ENCODE assay signal across 10 mouse cellular contexts in the genomic region with DNA sequence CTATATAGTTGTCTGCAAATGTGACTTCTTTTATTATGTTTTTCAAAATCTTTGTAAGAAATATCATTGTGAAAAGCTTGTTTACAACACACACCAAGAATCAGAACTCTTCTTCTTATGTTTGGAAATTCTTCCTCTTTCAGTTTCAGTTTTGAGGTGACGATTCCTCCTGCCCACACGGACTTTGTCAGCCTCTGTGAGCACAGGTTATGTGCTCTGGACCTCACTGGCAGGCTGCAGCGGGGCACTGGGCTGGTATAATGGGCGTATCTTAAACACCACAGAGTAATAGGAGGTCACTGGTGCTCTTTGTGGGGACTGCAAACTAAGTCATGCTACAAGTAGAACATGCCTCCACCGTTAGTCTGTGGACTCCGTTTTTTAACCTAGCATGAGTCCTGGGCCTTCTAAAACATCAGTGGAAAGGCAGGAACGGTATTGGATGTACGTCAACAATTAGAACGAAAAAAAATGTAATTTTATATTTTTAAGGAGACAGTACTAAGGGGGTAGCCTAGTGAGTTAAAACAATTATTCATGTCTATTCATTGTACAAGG. TPM values are rescaled to one million over a fixed set of nuclear protein-coding genes. Genes with fewer than 3 reads are reported as not detected.
A peak's percentile ranks its signal among the peaks of the same experiment; 100 is the strongest.
DNase-seq lines count a peak whose midpoint lies in the region; ATAC-seq and TF ChIP-seq lines count a peak whose summit lies in the region.
"Had no signal": no experiment of that assay in that cellular context is flagged by ENCODE, and none has a peak within 500 bp of the region (broad histone marks: within the 10 kb centered on the region; RNA-seq: fewer than 3 reads in every experiment).

No protein-coding gene starts in this region.

- ATAC-seq in intestine, postnatal 0 days: peak; percentile 49; the same call in 1 of the 2 replicates
- no peak for ATAC-seq in midbrain, embryonic 15.5 days (replicated peaks)

- H3K4me3 ChIP-seq in liver, adult 2 months (ENCODE audit: insufficient read depth, low read depth, low read length): peak overlapping the region; percentile 37
- H3K4me3 ChIP-seq in MEL (ENCODE audit: control insufficient read depth in 1 of 2, insufficient read depth in 1 of 2, low read depth in 2 of 2, low read length in 2 of 2): peak overlapping the region; percentile 89 to 93
- no peak overlapping the region for H3K4me3 ChIP-seq in intestine, postnatal 0 days (ENCODE audit: low read depth, low read length)
- no peak overlapping the region for H3K4me3 ChIP-seq in midbrain, embryonic 15.5 days
- H3K4me3 ChIP-seq: hindbrain, embryonic 15.5 days; lung, embryonic 15.5 days had no signal

- peak; percentile 89 for DNase-seq in liver, adult 2 months (ENCODE audit: extremely low read depth, low read depth, low spot score)
- no peak for DNase-seq in liver
- DNase-seq in MEL (ENCODE audit: low read depth, low spot score): peak; percentile 65
- DNase-seq in splenic B cell, adult 2 months (ENCODE audit: low read depth, low spot score): peak; percentile 75
- no peak for DNase-seq in cerebellum, adult 11-12 months
- DNase-seq in heart, adult 9 months (ENCODE audit: low spot score in 2 of 2): no peak

- H3K79me2 ChIP-seq in liver, adult 2 months (ENCODE audit: control insufficient read depth, insufficient read depth, low read length): peaks cover 8% of the 10 kb centered on the region; the same call in 1 of the 2 replicates
- peaks cover 1% of the 10 kb centered on the region; the same call in 1 of the 2 replicates for H3K79me2 ChIP-seq in MEL (ENCODE audit: control insufficient read depth, insufficient read depth, low read length, poor library complexity)

- no peak overlapping the region for H3K27ac ChIP-seq in liver, adult 2 months (replicated peaks; ENCODE audit: insufficient read depth, low read depth, low read length)
- peak overlapping the region; percentile 55 for H3K27ac ChIP-seq in MEL (ENCODE audit: control insufficient read depth, low read depth, low read length)
- no peak overlapping the region for H3K27ac ChIP-seq in intestine, postnatal 0 days (ENCODE audit: low read depth, low read length)
- no peak overlapping the region for H3K27ac ChIP-seq in midbrain, embryonic 15.5 days
- H3K27ac ChIP-seq: hindbrain, embryonic 15.5 days; lung, embryonic 15.5 days had no signal

- TF ChIP-seq RAD21 in MEL (IDR thresholded peaks at IDR 0.05; ENCODE audit: low read depth, low read length): no peak

- no peaks in the 10 kb centered on the region for H3K27me3 ChIP-seq in liver, adult 2 months (ENCODE audit: control insufficient read depth, insufficient read depth, low read length)
- H3K27me3 ChIP-seq in MEL (ENCODE audit: control insufficient read depth in 1 of 2, insufficient read depth in 2 of 2, low read length in 2 of 2): no peaks in the 10 kb centered on the region
- H3K27me3 ChIP-seq in intestine, postnatal 0 days (replicated peaks; ENCODE audit: control insufficient read depth, insufficient read depth, low read length): no peaks in the 10 kb centered on the region
- no peaks in the 10 kb centered on the region for H3K27me3 ChIP-seq in splenic B cell, adult 2 months (ENCODE audit: control insufficient read depth, insufficient read depth, low read length, poor library complexity, severe bottlenecking)
- H3K27me3 ChIP-seq in midbrain, embryonic 15.5 days (replicated peaks): no peaks in the 10 kb centered on the region
- H3K27me3 ChIP-seq: hindbrain, embryonic 15.5 days; lung, embryonic 15.5 days had no signal

- H3K36me3 ChIP-seq in liver, adult 2 months (ENCODE audit: control insufficient read depth, insufficient read depth, low read length): peaks cover 26% of the 10 kb centered on the region
- H3K36me3 ChIP-seq in MEL (ENCODE audit: control insufficient read depth in 1 of 2, insufficient read depth in 2 of 2, low read length in 2 of 2): peaks cover 0 to 2% of the 10 kb centered on the region in 2 experiments; a peak in 2 of 4 replicates
- no peaks in the 10 kb centered on the region for H3K36me3 ChIP-seq in intestine, postnatal 0 days (ENCODE audit: control insufficient read depth, insufficient read depth)
- H3K36me3 ChIP-seq in splenic B cell, adult 2 months (ENCODE audit: control insufficient read depth, insufficient read depth, low read length, poor library complexity, severe bottlenecking): peaks cover 16% of the 10 kb centered on the region
- H3K36me3 ChIP-seq in midbrain, embryonic 15.5 days (replicated peaks): no peaks in the 10 kb centered on the region
- H3K36me3 ChIP-seq: lung, embryonic 15.5 days had no signal

- TF ChIP-seq EP300 in MEL (IDR thresholded peaks at IDR 0.05; ENCODE audit: low read depth in 1 of 2, low read length in 2 of 2): no peak

- no peak for TF ChIP-seq POLR2A in liver, adult 2 months (IDR thresholded peaks at IDR 0.05; ENCODE audit: extremely low read depth, insufficient read depth, low read length)
- TF ChIP-seq POLR2A in MEL (IDR thresholded peaks at IDR 0.05; ENCODE audit: control insufficient read depth in 1 of 2, insufficient read depth in 1 of 2, low read depth in 1 of 2, low read length in 2 of 2, poor library complexity in 1 of 2): no peak

- 37% methylated on average over 9 of the region's 9 CpGs for WGBS in liver, adult 2 months
- WGBS in intestine, postnatal 0 days: 62% methylated on average over 9 of the region's 9 CpGs
- 90% methylated on average over 9 of the region's 9 CpGs for WGBS in midbrain, embryonic 15.5 days

- H3K9ac ChIP-seq in liver, adult 2 months (ENCODE audit: low read depth, low read length): peak overlapping the region; percentile 3; the same call in 1 of the 2 replicates
- peak overlapping the region; percentile 85 for H3K9ac ChIP-seq in MEL (ENCODE audit: control insufficient read depth, low read depth, low read length, poor library complexity, severe bottlenecking)
- no peak overlapping the region for H3K9ac ChIP-seq in intestine, postnatal 0 days (ENCODE audit: low read depth, low read length)
- no peak overlapping the region for H3K9ac ChIP-seq in midbrain, embryonic 15.5 days
- H3K9ac ChIP-seq: hindbrain, embryonic 15.5 days; lung, embryonic 15.5 days had no signal

- H3K4me1 ChIP-seq in liver, adult 2 months (ENCODE audit: control insufficient read depth, insufficient read depth, low read length): peaks cover 8% of the 10 kb centered on the region
- 0 out of 4 replicates have a peak, but pooled peaks cover 0 to 2% of the 10 kb centered on the region in 2 experiments for H3K4me1 ChIP-seq in MEL (ENCODE audit: control insufficient read depth in 1 of 2, insufficient read depth in 2 of 2, low read length in 2 of 2)
- no peaks in the 10 kb centered on the region for H3K4me1 ChIP-seq in intestine, postnatal 0 days (replicated peaks; ENCODE audit: control insufficient read depth, insufficient read depth, low read length)
- no peaks in the 10 kb centered on the region for H3K4me1 ChIP-seq in midbrain, embryonic 15.5 days
- H3K4me1 ChIP-seq: hindbrain, embryonic 15.5 days; lung, embryonic 15.5 days had no signal

- no peaks in the 10 kb centered on the region for H3K9me3 ChIP-seq in MEL (replicated peaks; ENCODE audit: insufficient read depth, low read length)
- no peaks in the 10 kb centered on the region for H3K9me3 ChIP-seq in intestine, postnatal 0 days (ENCODE audit: control insufficient read depth)
- no peaks in the 10 kb centered on the region for H3K9me3 ChIP-seq in midbrain, embryonic 15.5 days
- H3K9me3 ChIP-seq: hindbrain, embryonic 15.5 days; lung, embryonic 15.5 days had no signal

- peak overlapping the region; percentile 33; the same call in 1 of the 2 replicates for H3K4me2 ChIP-seq in intestine, postnatal 0 days (replicated peaks; ENCODE audit: low read depth)
- H3K4me2 ChIP-seq in midbrain, embryonic 15.5 days: no peak overlapping the region
- H3K4me2 ChIP-seq: hindbrain, embryonic 15.5 days; lung, embryonic 15.5 days had no signal

- TF ChIP-seq CTCF in liver, adult 2 months (IDR thresholded peaks at IDR 0.05; ENCODE audit: low read depth, low read length): no peak
- TF ChIP-seq CTCF in MEL (IDR thresholded peaks at IDR 0.05 in 2 of 3, conservative IDR thresholded peaks at IDR 0.05 in 1 of 3; ENCODE audit: control insufficient read depth in 1 of 3, insufficient read depth in 1 of 3, low read depth in 2 of 3, low read length in 3 of 3, poor library complexity in 1 of 3, severe bottlenecking in 1 of 3): no peak
- no peak for TF ChIP-seq CTCF in intestine, postnatal 0 days (IDR thresholded peaks at IDR 0.05; ENCODE audit: low read depth)

TF ChIP-seq in MEL, 35 proteins besides CTCF, POLR2A, EP300 and RAD21 (continues in another document):
- TF ChIP-seq MAX (IDR thresholded peaks at IDR 0.05; ENCODE audit: low read length) (peak; percentile 26; the same call in 1 of the 2 replicates), SIN3A (IDR thresholded peaks at IDR 0.05; ENCODE audit: low read length) (peak; percentile 58), RCOR1 (IDR thresholded peaks at IDR 0.05; ENCODE audit: low read depth, low read length) (no peak), ETS1 (IDR thresholded peaks at IDR 0.05; ENCODE audit: low read depth, low read length) (peak; percentile 46), SMC3 (IDR thresholded peaks at IDR 0.05; ENCODE audit: low read depth, low read length) (no peak), NRF1 (IDR thresholded peaks at IDR 0.05; ENCODE audit: insufficient read depth, low read depth, low read length, poor library complexity, severe bottlenecking) (no peak), MYC (IDR thresholded peaks at IDR 0.05; ENCODE audit: low read depth, low read length) (0 out of 2 replicates have a peak, but pooled peaks have one; percentile 35), TBP (IDR thresholded peaks at IDR 0.05; ENCODE audit: low read depth, low read length) (no peak), MAFK (IDR thresholded peaks at IDR 0.05; ENCODE audit: borderline replicate concordance, low read depth, low read length) (no peak), MXI1 (IDR thresholded peaks at IDR 0.05; ENCODE audit: low read depth, low read length) (peak; percentile 50)

RNA-seq across cellular contexts. Expression of a gene that starts 9.4 kb away (rescaled TPM):
- 28.9 and 36.0 TPM in 2 replicates for total RNA-seq in liver, adult 2 months (2014; rRNA removed)
- 12.7 and 13.2 TPM in 2 replicates for polyA plus RNA-seq in liver, adult 2 months (2012; rRNA removed)
- 3.1 and 4.2 TPM in 2 replicates for total RNA-seq in MEL (2012; rRNA removed)
- 1 to 10 TPM in 1 of 2 experiments, not detected in 1; 5.8 TPM for polyA plus RNA-seq in MEL (2012; ENCODE audit: insufficient read depth in 1 of 2, insufficient read length in 2 of 2, low read depth in 1 of 2, low replicate concordance in 2 of 2, missing spikeins in 1 of 2)
- polyA plus RNA-seq in intestine, postnatal 0 days (2015; fragmentation: Nextera tagmentation; extraction: Ambion mirVana): 6.1 and 6.5 TPM in 2 replicates
- 19.0 TPM in 2 replicates for polyA plus RNA-seq in midbrain, embryonic 15.5 days (2015; fragmentation: Nextera tagmentation; extraction: Ambion mirVana)

RNA-seq across cellular contexts. Expression of a gene that starts 54.8 kb away (rescaled TPM):
- total RNA-seq in liver, adult 2 months (2014; rRNA removed): 0.09 and 0.13 TPM in 2 replicates
- 0.07 TPM in 1 of 2 replicates, not detected in the other for polyA plus RNA-seq in liver, adult 2 months (2012; rRNA removed)
- total RNA-seq in MEL (2012; rRNA removed): not detected in 2 replicates
- under 1 TPM in 1 of 2 experiments, not detected in 1; 0.04 TPM for polyA plus RNA-seq in MEL (2012; ENCODE audit: insufficient read depth in 1 of 2, insufficient read length in 2 of 2, low read depth in 1 of 2, low replicate concordance in 2 of 2, missing spikeins in 1 of 2)
- polyA plus RNA-seq in intestine, postnatal 0 days (2015; fragmentation: Nextera tagmentation; extraction: Ambion mirVana): 0.14 and 0.17 TPM in 2 replicates
- 1.4 and 1.5 TPM in 2 replicates for polyA plus RNA-seq in midbrain, embryonic 15.5 days (2015; fragmentation: Nextera tagmentation; extraction: Ambion mirVana)

Comparison
In these comparisons a context has a peak if more than half of its experiments do, and no peak if none do; other contexts are left out.
1. DNase-seq: peak in liver, adult 2 months (single experiment), MEL (single experiment) and splenic B cell, adult 2 months (single experiment); none in liver (single experiment), cerebellum, adult 11-12 months (single experiment) and heart, adult 9 months (0 of 2).
2. H3K4me3 ChIP-seq: peak in liver, adult 2 months (single experiment) and MEL (2 of 2); none in intestine, postnatal 0 days (single experiment) and midbrain, embryonic 15.5 days (single experiment).
3. H3K9ac ChIP-seq: peak in liver, adult 2 months (single experiment) and MEL (single experiment); none in intestine, postnatal 0 days (single experiment) and midbrain, embryonic 15.5 days (single experiment).